In the genomic region with DNA sequence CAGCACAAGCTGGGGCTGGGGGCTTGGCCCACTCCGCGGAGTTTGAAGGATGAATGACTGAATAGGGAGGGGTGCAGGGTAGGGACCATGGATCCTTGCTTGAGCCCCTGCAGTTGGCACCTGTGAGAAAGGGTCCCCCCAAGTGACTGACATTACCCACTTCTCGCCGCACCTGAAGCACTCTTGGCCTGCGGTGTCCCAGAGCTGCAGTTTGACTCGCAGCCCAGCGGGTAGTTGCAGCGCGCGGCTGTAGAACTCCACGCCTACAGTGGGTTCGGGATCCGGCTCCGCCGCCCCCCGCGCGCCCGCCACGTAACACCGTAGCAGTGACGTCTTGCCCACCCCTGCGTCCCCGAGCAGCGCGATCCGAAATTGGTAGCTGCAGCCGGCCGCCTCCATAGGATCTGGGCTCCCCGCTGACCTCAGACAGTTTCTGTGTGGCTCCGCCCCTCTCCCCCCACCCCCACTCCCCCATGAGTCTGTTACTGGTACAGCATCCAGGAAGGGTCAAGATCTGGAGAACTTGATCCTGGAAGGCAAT, we compare ENCODE assay signal across 8 mouse cellular contexts. TPM values are rescaled to one million over a fixed set of nuclear protein-coding genes. Genes with fewer than 3 reads are reported as not detected.
DNase-seq lines count a peak whose midpoint lies in the region; ATAC-seq and TF ChIP-seq lines count a peak whose summit lies in the region.

A gene (minus strand): TSS at position 447 of the 541 bp plus-strand sequence.

- H3K36me3 ChIP-seq in MEL (ENCODE audit: control insufficient read depth in 1 of 2, insufficient read depth in 2 of 2, low read length in 2 of 2): peaks cover 0 to 12% of the 10 kb centered on the region in 2 experiments; a peak in 2 of 4 replicates
- H3K36me3 ChIP-seq in hindbrain, embryonic 11.5 days (ENCODE audit: control insufficient read depth, insufficient read depth, low read length): no peaks in the 10 kb centered on the region

- H3K4me2 ChIP-seq in hindbrain, embryonic 11.5 days (replicated peaks; ENCODE audit: low read depth, low read length): peak within 1 kb of the TSS; percentile 68

- H3K4me3 ChIP-seq in MEL (ENCODE audit: control insufficient read depth in 1 of 2, insufficient read depth in 1 of 2, low read depth in 2 of 2, low read length in 2 of 2): peak within 1 kb of the TSS; percentile 60
- peak within 1 kb of the TSS; percentile 43 for H3K4me3 ChIP-seq in hindbrain, embryonic 11.5 days (ENCODE audit: low read depth, low read length)

- peak in 1 of 2 experiments; percentile 34; a peak in 1 of 4 replicates for TF ChIP-seq POLR2A in MEL (IDR thresholded peaks at IDR 0.05; ENCODE audit: control insufficient read depth in 1 of 2, insufficient read depth in 1 of 2, low read depth in 1 of 2, low read length in 2 of 2, poor library complexity in 1 of 2)

- H3K27me3 ChIP-seq in MEL (ENCODE audit: control insufficient read depth in 1 of 2, insufficient read depth in 2 of 2, low read length in 2 of 2): no peaks in the 10 kb centered on the region
- H3K27me3 ChIP-seq in hindbrain, embryonic 11.5 days (ENCODE audit: control insufficient read depth, insufficient read depth, low read length): no peaks in the 10 kb centered on the region

- peaks cover 0 to 26% of the 10 kb centered on the region in 2 experiments; a peak in 2 of 4 replicates for H3K4me1 ChIP-seq in MEL (ENCODE audit: control insufficient read depth in 1 of 2, insufficient read depth in 2 of 2, low read length in 2 of 2)
- H3K4me1 ChIP-seq in hindbrain, embryonic 11.5 days (replicated peaks; ENCODE audit: control insufficient read depth, insufficient read depth, low read length): no peaks in the 10 kb centered on the region; the same call in 1 of the 2 replicates

- peak within 1 kb of the TSS; percentile 61 for H3K9ac ChIP-seq in MEL (ENCODE audit: control insufficient read depth, low read depth, low read length, poor library complexity, severe bottlenecking)
- H3K9ac ChIP-seq in hindbrain, embryonic 11.5 days (ENCODE audit: low read depth, low read length): peak within 1 kb of the TSS; percentile 67

- peak within 1 kb of the TSS; percentile 37 for H3K27ac ChIP-seq in MEL (ENCODE audit: control insufficient read depth, low read depth, low read length)
- H3K27ac ChIP-seq in hindbrain, embryonic 11.5 days (ENCODE audit: low read depth, low read length): no peak within 1 kb of the TSS

- TF ChIP-seq EP300 in MEL (IDR thresholded peaks at IDR 0.05; ENCODE audit: low read depth in 1 of 2, low read length in 2 of 2): no peak

- no peak for TF ChIP-seq RAD21 in MEL (IDR thresholded peaks at IDR 0.05; ENCODE audit: low read depth, low read length)

- no peaks in the 10 kb centered on the region for H3K79me2 ChIP-seq in MEL (ENCODE audit: control insufficient read depth, insufficient read depth, low read length, poor library complexity)

- ATAC-seq in hindbrain, embryonic 11.5 days (ENCODE audit: low FRiP score): peak; percentile 43

- H3K9me3 ChIP-seq in MEL (replicated peaks; ENCODE audit: insufficient read depth, low read length): no peaks in the 10 kb centered on the region
- H3K9me3 ChIP-seq in hindbrain, embryonic 11.5 days (ENCODE audit: control insufficient read depth, low read length): no peaks in the 10 kb centered on the region

- 2% methylated on average over 31 of the region's 31 CpGs for WGBS in hindbrain, embryonic 11.5 days

- peak; percentile 76 for DNase-seq in MEL (ENCODE audit: low read depth, low spot score)
- DNase-seq in cerebellum, postnatal 10 days: peak; percentile 66 to 69
- peak; percentile 35 to 44 for DNase-seq in frontal cortex, postnatal 14 days (ENCODE audit: low spot score in 2 of 2)
- peak; percentile 66 for DNase-seq in hindbrain, embryonic 11.5 days (ENCODE audit: low spot score)
- DNase-seq in layer of hippocampus, postnatal 36 days: peak; percentile 36 to 38
- DNase-seq in lung, postnatal 36 days: peak; percentile 51
- peak; percentile 77 for DNase-seq in right cerebral cortex, adult 18-20 months
- peak; percentile 29 to 48 for DNase-seq in urinary bladder, adult 18-20 months (ENCODE audit: low spot score in 2 of 2)

- TF ChIP-seq CTCF in MEL (IDR thresholded peaks at IDR 0.05 in 2 of 3, conservative IDR thresholded peaks at IDR 0.05 in 1 of 3; ENCODE audit: control insufficient read depth in 1 of 3, insufficient read depth in 1 of 3, low read depth in 2 of 3, low read length in 3 of 3, poor library complexity in 1 of 3, severe bottlenecking in 1 of 3): no peak

TF ChIP-seq in MEL, 35 proteins besides CTCF, POLR2A, EP300 and RAD21:
- no peak for TF ChIP-seq POLR2AphosphoS2 (IDR thresholded peaks at IDR 0.05; ENCODE audit: low read length)
- no peak for TF ChIP-seq ELF1 (IDR thresholded peaks at IDR 0.05; ENCODE audit: low read depth, low read length)
- no peak for TF ChIP-seq MXI1 (IDR thresholded peaks at IDR 0.05; ENCODE audit: low read depth, low read length)
- TF ChIP-seq MAFK (IDR thresholded peaks at IDR 0.05; ENCODE audit: borderline replicate concordance, low read depth, low read length): no peak
- TF ChIP-seq POLR2AphosphoS5 (IDR thresholded peaks at IDR 0.05; ENCODE audit: borderline replicate concordance, low read depth, low read length): no peak
- no peak for TF ChIP-seq SIN3A (IDR thresholded peaks at IDR 0.05; ENCODE audit: low read length)
- TF ChIP-seq UBTF (IDR thresholded peaks at IDR 0.05; ENCODE audit: borderline replicate concordance, insufficient read depth, low read depth, low read length): no peak
- no peak for TF ChIP-seq TCF12 (IDR thresholded peaks at IDR 0.05; ENCODE audit: low read depth, low read length)
- TF ChIP-seq NELFE (IDR thresholded peaks at IDR 0.05; ENCODE audit: low read depth, low read length): no peak; the same call in 1 of the 2 replicates
- no peak for TF ChIP-seq ZMIZ1 (IDR thresholded peaks at IDR 0.05; ENCODE audit: low read depth, low read length)
- no peak for TF ChIP-seq USF2 (IDR thresholded peaks at IDR 0.05; ENCODE audit: borderline replicate concordance in 1 of 2, insufficient read depth in 1 of 2, low read depth in 1 of 2, low read length in 2 of 2)
- TF ChIP-seq GABPA (IDR thresholded peaks at IDR 0.05; ENCODE audit: low read depth, low read length): no peak
- no peak for TF ChIP-seq ZNF384 (IDR thresholded peaks at IDR 0.05; ENCODE audit: low read depth, low read length)
- TF ChIP-seq BHLHE40 (IDR thresholded peaks at IDR 0.05; ENCODE audit: borderline replicate concordance, low read depth, low read length): no peak
- TF ChIP-seq ETS1 (IDR thresholded peaks at IDR 0.05; ENCODE audit: low read depth, low read length): no peak
- TF ChIP-seq SMC3 (IDR thresholded peaks at IDR 0.05; ENCODE audit: low read depth, low read length): no peak
- no peak for TF ChIP-seq MYB (IDR thresholded peaks at IDR 0.05; ENCODE audit: low read depth, low read length)
- TF ChIP-seq TAL1 (IDR thresholded peaks at IDR 0.05; ENCODE audit: low read length): no peak

RNA-seq across cellular contexts. Expression of the gene that starts here (rescaled TPM):
- total RNA-seq in MEL (2012; rRNA removed): 0.52 and 0.85 TPM in 2 replicates
- under 1 TPM in 1 of 2 experiments, not detected in 1; 0.40 TPM for polyA plus RNA-seq in MEL (2012; ENCODE audit: insufficient read depth in 1 of 2, insufficient read length in 2 of 2, low read depth in 1 of 2, low replicate concordance in 2 of 2, missing spikeins in 1 of 2)
- 0.39 and 0.61 TPM in 2 replicates for polyA plus RNA-seq in hindbrain, embryonic 11.5 days (2014; fragmentation: Nextera tagmentation; extraction: Ambion mirVana)
- 1 to 10 TPM; 1.2 to 2.6 TPM for total RNA-seq in layer of hippocampus, postnatal 36 days (2021)

Comparison
In these comparisons a context has a peak if more than half of its experiments do, and no peak if none do; other contexts are left out.
1. Peak in DNase-seq, H3K4me3 ChIP-seq, H3K27ac ChIP-seq and H3K9ac ChIP-seq in MEL; RNA of the gene not detected or under 1 TPM.
2. Peak in DNase-seq, ATAC-seq, H3K4me3 ChIP-seq, H3K9ac ChIP-seq and H3K4me2 ChIP-seq in hindbrain, embryonic 11.5 days; RNA of the gene not detected or under 1 TPM.